Mouse (Mus musculus) liver, adult (tissue): ENCODE data around the gene 2310011J03Rik.

ENCODE experiments used
- GATA4 ChIP-seq: IDR thresholded peaks from 2 replicates; pipeline ENCODE4 v1.6.1; 2014; ENCODE audit warnings: mild to moderate bottlenecking, low read length; ENCODE audit not compliant: insufficient replicate concordance

2310011J03Rik gene

DNA sequence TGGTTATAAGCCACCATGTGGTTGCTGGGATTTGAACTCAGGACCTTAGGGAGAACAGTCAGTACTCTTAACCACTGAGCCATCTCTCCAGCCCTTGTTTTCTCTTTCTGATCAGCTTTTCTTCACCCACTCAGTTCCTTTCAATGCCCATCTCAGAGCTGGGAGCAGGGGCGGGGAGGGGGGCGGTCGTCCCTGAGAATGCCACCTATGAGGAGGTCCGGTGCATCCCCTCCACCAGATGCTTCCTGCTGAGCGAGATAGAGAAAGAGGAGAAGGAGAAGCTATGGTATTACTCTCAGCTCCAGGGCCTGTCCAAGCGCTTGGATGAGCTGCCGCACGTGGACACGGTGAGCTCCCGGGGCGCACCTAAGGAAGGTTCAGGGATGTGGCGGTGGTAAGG is 15.9 kb downstream of the 2310011J03Rik start:
- no peak for TF ChIP-seq GATA4

DNA sequence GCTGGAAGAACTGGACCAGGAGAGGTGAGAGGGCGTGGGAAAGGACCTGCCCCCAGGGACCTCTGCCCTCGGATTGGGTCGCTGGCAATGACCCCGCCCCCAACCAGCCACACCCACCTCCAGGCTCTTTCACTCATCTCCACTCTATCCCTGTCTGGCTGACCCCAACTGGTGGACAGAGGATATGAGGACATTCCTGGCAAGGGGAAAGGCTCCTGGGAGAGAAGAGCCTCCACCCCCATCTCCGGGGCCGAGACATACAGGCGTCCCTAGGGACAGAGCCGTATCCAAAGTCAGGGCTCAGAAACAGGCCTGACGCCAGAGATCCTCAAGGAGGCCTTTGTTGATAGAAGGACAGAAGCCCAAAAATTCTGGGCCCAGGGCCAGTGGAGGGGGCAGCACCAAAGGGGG is 17.9 kb downstream of the 2310011J03Rik start:
- TF ChIP-seq GATA4: no peak

GRCm38 (mm10) chr10:80302082-80302355 is 18.3 kb downstream of the 2310011J03Rik start:
- no peak for TF ChIP-seq GATA4

DNA sequence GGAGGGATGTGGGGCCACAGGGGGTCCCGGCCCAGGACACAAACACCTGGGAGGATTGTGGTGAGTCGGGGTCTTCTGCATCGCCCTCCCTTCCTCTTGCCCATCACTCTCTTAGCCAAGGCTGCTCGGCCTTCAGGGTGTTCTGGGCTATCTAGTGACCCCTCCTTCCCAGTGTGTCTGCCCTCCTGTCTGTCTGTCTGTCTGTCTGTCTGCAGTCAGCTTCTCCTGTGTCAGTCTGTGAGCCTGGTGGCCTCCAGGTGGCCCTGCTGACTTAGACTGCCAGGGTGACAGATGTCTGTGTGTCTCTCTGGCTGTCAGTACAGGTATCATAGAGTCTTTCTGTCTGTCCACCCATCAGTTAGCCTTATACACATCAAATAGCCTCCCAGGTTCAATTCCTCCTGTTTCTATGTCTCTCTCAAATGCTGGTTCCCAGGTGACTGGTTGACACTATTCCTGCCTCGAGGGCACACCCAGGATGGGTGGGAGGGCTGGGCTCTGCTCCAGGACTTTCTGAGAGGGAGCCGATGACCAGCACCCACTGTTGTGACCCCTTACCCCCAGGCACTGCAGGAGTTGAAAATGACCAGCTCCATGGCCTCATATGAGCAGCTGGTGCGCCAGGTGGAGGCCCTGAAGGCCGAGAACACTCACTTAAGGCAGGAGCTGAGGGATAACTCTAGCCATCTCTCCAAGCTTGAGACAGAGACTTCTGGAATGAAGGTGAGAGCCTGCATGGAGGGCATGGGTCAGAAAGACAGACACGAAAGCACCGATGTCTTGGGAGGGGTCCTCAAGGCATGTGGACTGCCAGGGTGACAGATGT is 18.9 kb downstream of the 2310011J03Rik start:
- TF ChIP-seq GATA4: no peak

DNA sequence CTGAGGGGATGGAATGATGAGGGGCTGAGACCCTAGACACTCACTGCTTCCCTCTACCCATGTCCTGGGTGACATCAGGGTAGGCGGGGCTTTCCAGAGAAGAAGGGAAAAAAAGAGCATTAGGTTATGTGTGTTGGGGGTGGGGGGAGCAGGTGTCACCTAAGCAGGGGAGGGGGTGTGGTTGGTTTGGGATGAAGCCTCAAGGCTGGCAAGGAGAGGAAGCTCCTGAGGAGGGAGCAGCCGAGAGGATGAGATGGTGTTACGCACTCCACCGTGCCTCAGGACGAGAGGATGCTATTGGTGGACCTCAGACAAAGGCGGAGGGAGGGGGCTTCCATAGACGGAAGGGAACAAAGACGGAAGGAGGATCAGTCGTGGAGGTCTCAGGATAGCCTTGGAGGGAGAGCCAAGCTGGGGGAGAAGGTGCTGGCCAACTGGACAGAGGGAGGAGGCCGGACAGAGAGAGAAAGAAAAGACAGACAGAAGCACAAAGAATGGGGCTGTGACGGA is 19.6 kb downstream of the 2310011J03Rik start:
- TF ChIP-seq GATA4: no peak

DNA sequence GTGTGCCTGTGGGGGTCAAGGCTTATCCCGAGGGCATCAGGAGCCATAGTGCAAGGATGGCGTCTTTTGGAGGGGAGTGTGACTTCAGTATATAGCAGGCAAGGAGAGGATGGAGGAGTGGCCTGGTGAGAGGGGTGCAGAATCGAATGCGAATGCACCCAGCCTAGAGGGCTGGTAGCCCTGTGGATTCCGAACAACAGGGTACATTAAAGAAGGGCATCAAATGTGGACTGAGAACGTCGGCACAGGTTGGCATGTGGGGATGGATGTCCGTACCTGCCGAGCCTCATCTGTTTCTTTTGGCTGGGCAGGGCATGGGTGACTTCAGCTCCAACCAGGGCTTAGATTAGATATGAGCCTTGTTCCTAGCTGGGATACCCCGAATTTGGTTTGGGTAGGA is 20.5 kb downstream of the 2310011J03Rik start:
- no peak for TF ChIP-seq GATA4

- no peak for TF ChIP-seq GATA4
Measured at GRCm38 (mm10) chr10:80299301-80299700, 21.0 kb downstream of the 2310011J03Rik start.

DNA sequence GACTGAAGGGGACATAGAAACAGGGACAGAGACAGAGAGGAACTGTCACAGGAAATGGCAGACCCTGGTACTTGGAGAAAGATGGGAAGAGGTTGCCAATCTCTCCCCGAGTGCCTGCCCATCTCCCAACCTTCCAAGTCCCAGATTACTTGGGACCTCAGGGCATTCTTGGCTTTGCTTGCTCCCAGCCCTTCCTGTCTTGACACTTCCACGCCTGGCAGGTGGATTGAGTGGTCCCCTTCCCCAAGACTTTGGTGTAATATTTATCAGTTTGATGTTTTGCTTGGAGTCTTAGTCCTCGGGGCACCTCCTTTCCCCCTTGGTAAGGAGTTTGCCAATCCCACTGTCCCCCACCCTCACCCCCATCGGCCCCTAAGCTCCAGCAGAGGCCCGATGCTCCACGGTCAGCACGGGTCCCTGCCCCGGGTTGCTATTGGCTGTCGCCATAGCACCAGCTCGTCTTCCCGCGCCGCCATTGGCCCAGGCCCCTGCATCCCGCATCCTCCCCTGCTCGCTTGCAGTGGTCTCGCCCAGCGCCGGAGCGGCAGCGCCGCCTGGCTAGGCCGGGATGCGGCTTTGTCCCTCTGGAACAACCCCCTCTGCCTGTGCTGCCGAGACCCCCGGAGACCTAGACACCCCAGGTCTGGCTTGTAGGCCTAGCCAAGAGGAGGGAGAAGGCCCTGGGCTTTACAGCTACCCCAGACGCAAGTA is 21.6 kb downstream of the 2310011J03Rik start:
- TF ChIP-seq GATA4: no peak

GRCm38 (mm10) chr10:80297526-80298133 is 22.7 kb downstream of the 2310011J03Rik start:
- TF ChIP-seq GATA4: no peak

DNA sequence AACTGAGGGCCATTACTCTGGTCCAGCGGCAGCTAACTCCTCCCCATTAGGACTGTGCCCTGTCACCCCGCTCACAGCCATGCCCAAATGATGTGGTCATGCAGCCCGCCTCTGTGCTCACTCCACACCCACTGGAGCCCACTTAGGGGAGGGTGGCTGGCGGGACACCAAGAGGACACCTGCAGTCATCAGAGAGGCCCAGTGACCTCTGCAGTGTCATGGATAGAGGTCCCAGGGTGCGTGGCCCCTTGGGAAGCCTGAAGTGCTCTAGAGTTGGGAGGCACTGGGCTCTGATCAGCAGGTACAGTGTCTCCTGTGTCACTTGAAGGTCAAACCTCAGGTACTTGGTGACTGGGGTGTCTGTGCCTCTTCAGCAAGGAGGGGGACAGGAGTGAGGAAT is 23.5 kb downstream of the 2310011J03Rik start:
- no peak for TF ChIP-seq GATA4

DNA sequence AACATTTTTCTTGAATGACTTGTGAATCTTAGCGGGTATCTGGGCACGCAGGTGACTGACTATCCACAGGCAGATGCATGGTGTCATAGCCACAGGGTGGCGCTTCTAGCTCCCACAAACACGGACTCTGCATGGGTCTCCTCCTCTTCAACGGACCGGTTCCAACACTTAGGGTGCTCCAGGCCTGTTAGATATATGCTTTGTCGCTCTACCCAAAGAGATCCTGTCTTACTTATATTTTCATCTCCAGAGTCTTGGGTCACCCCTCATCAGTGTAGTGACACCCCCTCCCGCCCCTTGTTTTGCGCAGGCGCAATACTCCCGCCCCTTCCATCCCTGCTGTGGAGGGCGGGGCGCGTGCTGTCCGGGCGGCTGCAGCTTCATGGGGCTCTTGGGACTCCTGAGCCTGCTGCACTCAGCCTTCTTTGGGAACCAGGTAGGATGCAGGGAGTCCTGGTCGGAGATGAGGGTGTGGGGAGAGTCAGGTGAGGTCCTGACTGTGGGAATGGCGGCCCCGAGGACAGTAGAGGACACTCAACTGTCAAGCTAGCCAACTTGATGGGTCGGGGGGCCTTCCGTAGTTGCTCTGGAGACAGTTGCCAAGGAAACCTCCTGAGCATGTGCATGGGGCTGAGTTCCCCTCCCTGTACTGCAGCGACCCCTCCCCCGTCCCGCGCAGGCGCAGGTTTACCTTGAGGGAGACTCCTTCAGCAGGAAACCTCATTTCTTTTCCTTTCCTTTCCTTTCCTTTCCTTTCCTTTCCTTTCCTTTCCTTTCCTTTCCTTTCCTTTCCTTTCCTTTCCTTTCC is 24.5 kb downstream of the 2310011J03Rik start, which contains the start of gene Apc2:
Gene Apc2, plus strand, starts transcription at position 360 of the 808 bp plus-strand sequence.
- no peak for TF ChIP-seq GATA4

DNA sequence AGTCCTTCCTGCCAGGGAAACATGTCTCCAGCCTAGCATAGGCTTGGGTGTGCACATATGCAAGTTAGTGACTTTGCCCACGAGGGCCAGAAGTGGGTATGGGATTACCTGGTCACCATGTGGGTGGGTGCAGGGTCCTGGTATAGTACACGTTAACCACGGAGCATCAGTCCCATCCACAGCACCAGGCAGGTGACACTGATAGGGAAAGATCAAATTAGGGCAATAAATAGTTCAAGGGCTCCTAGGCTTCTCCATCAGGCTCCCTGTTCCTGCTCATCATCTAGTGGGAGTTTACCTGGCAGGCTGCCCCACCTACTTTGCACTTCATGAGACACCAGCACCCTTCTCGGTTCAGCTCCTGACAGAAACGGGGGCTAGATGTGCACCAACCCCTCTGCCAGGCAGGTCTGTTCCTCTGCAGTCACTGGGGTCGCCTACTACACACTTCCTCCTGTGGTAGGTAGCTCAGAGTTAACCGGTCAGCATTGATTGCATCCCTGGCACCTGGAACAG is 25.5 kb downstream of the 2310011J03Rik start:
- no peak for TF ChIP-seq GATA4

GRCm38 (mm10) chr10:80294311-80294710 is 26.0 kb downstream of the 2310011J03Rik start:
- no peak for TF ChIP-seq GATA4

GRCm38 (mm10) chr10:80293325-80293724 is 27.0 kb downstream of the 2310011J03Rik start:
- no peak for TF ChIP-seq GATA4
